Mouse (Mus musculus) heart, embryonic 10.5 days (tissue): ENCODE results near the gene Olfr1423. TPM values are rescaled to one million over a fixed set of nuclear protein-coding genes. Genes with fewer than 3 reads are reported as not detected.
A peak's percentile ranks its signal among the peaks of the same experiment; 100 is the strongest.
"Not testable (repeated sequence)": the region's sequence is repeated elsewhere in the genome, so short reads cannot be mapped to it uniquely, and the experiment has no call there.

ENCODE experiments used
- DNase-seq: peaks from one replicate; pipeline ENCODE4 v3.0.0-alpha.2; 2017; ENCODE audit warnings: low spot score
- H3K27ac ChIP-seq: fragments of 300-500 bp; sonication (generic); 2 replicates; pipeline ENCODE4 v1.5.1; 2016; ENCODE audit warnings: mild to moderate bottlenecking
- H3K27me3 ChIP-seq: fragments of 300-500 bp; sonication (generic); 2 replicates; pipeline ENCODE4 v1.6.1; 2016; ENCODE audit warnings: mild to moderate bottlenecking; ENCODE audit not compliant: poor library complexity, insufficient read depth, severe bottlenecking
- H3K36me3 ChIP-seq: fragments of 300-500 bp; sonication (generic); 2 replicates; pipeline ENCODE4 v1.6.1; 2016; ENCODE audit warnings: mild to moderate bottlenecking, moderate library complexity
- H3K4me1 ChIP-seq: fragments of 300-500 bp; sonication (generic); 2 replicates; pipeline ENCODE4 v1.6.1; 2016; ENCODE audit warnings: mild to moderate bottlenecking
- H3K4me3 ChIP-seq: fragments of 300-500 bp; sonication (generic); 2 replicates; pipeline ENCODE4 v1.5.1; 2016; ENCODE audit warnings: mild to moderate bottlenecking, moderate library complexity
- H3K9me3 ChIP-seq: fragments of 300-500 bp; sonication (generic); 2 replicates; pipeline ENCODE4 v1.6.1; 2016; ENCODE audit warnings: mild to moderate bottlenecking, moderate library complexity
- WGBS: fragments of 180-500 bp; shearing (Covaris S2); methylation state at CpG from one replicate; pipeline ENCODE4 v1.1.7; 2016; 5-methylcytosine and 5-hydroxymethylcytosine counted together
- polyA plus RNA-seq: library from polyadenylated mRNA; unstranded; fragments of >200 nt; fragmentation: Nextera tagmentation; extraction: Ambion mirVana; gene quantifications from 2 replicates; pipeline ENCODE4 v1.2.1, GENCODE M21; 2016

The Olfr1423 gene
- polyA plus RNA-seq = 0.05 TPM in 1 of 2 replicates, not detected in the other

GRCm38 (mm10) chr19:12041217-12041616 lies at the start of gene Olfr1423:
Olfr1423 (minus strand) TSS chr19:12041317.
- no peak within 1 kb of the TSS for H3K27ac ChIP-seq
- H3K9me3 ChIP-seq = no peaks in the 10 kb centered on the region
- no peaks in the 10 kb centered on the region for H3K4me1 ChIP-seq
- H3K4me3 ChIP-seq = no peak within 1 kb of the TSS
- no peaks in the 10 kb centered on the region for H3K36me3 ChIP-seq
- no peaks in the 10 kb centered on the region for H3K27me3 ChIP-seq
- WGBS = 59% methylated on average over 2 of the region's 2 CpGs
- no peak for DNase-seq

DNA sequence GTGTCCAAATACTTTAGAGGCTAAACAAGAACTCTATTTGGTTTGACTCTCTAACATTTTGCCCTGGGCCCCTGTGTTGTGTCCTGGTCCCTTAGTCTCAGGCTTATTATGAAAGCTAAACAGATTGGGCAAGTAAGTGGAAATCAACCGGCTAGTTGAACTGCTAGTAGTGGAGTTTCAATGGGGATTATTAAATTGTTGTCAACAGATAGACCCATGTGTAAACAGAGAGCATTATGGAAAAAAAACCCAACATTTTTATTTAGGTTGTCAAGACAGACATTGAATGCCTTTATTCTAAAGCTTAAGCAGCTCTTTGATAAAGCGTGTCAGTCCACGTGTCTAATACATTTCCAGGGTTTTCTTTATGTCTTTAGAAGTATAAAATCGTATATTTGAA lies 36.5 kb upstream of the Olfr1423 start, which contains the start of gene Olfr1425:
Gene Olfr1425, minus strand, starts transcription at position 101 of the 400 bp plus-strand sequence.
- H3K4me1 ChIP-seq, H3K4me3 ChIP-seq, H3K9me3 ChIP-seq, DNase-seq, H3K36me3 ChIP-seq, H3K27me3 ChIP-seq, H3K27ac ChIP-seq: not testable (repeated sequence)
- 79% methylated on average over 4 of the region's 4 CpGs for WGBS

GRCm38 (mm10) chr19:12069546-12069945 lies 28.4 kb upstream of the Olfr1423 start:
- H3K9me3 ChIP-seq, H3K27ac ChIP-seq, H3K27me3 ChIP-seq, DNase-seq, H3K36me3 ChIP-seq, H3K4me3 ChIP-seq, H3K4me1 ChIP-seq: not testable (repeated sequence)
- WGBS = 68% methylated on average over 1 of the region's 1 CpGs

- not testable (repeated sequence) for H3K4me1 ChIP-seq, H3K36me3 ChIP-seq, H3K27me3 ChIP-seq, DNase-seq, H3K9me3 ChIP-seq, H3K27ac ChIP-seq, H3K4me3 ChIP-seq
- 68% methylated on average over 1 of the region's 1 CpGs for WGBS
Measured at GRCm38 (mm10) chr19:12067806-12068205, 26.7 kb upstream of the Olfr1423 start.

- not testable (repeated sequence) for H3K4me3 ChIP-seq, H3K36me3 ChIP-seq, H3K27me3 ChIP-seq, H3K27ac ChIP-seq, H3K9me3 ChIP-seq, H3K4me1 ChIP-seq, DNase-seq
- 80% methylated on average over 1 of the region's 1 CpGs for WGBS
Measured at GRCm38 (mm10) chr19:12062582-12062981, 21.5 kb upstream of the Olfr1423 start, which contains the start of gene Olfr1424. Olfr1424 (minus strand) TSS chr19:12062682.

DNA sequence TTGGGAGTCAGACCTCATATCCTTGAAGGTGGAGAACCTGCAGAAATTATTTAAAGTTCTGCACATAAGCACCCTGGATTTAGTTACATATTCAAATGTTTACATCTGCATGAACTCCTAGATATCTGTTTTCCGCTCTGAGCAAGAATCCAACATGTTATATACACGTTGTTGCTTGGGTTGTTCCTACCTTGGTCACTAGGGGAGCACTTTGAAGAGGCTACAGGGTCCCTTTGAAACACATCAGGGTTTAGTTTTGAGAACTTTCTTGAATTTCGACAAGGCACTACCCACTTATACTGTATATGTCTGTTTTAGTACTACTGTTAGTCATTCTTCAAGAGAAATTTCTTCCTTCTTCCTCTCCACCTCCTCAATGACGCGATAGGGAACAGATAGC lies 2.0 kb upstream of the Olfr1423 start:
- H3K4me1 ChIP-seq = no peaks in the 10 kb centered on the region
- H3K36me3 ChIP-seq = no peaks in the 10 kb centered on the region

GRCm38 (mm10) chr19:12037727-12038126 lies 3.4 kb downstream of the Olfr1423 start:
- Histone ChIP-seq H3K36me3 (no peaks in the 10 kb centered on the region), H3K4me1 (no peaks in the 10 kb centered on the region), H3K27ac (no peak overlapping the region), H3K4me3 (no peak overlapping the region), H3K9me3 (no peaks in the 10 kb centered on the region), H3K27me3 (no peaks in the 10 kb centered on the region)
- DNase-seq = no peak

More for the DNA sequence above, 2.0 kb upstream of the Olfr1423 start:
- H3K4me3 ChIP-seq = no peak overlapping the region
- no peak for DNase-seq
- H3K9me3 ChIP-seq = no peaks in the 10 kb centered on the region
- no peak overlapping the region for H3K27ac ChIP-seq
- 79% methylated on average over 5 of the region's 5 CpGs for WGBS
- H3K27me3 ChIP-seq = no peaks in the 10 kb centered on the region

DNA sequence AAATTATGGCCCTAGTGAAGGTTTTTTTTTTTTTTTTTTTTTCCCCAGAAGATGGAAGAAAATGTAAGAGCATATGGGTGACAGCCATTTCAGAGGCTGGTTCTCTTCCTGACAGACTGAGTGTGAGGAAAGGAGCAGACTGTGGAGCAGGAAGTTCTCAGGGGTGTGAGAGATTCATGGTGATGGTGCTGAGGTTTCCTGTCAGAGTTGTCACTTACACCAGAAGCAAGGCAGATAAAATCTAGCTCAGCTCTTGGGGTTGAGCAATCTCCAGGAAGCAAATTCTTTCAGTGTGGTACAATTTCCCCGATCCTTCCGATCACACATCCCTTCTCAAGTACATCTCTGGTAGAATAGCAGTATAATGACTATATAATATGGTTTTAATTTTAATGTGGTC lies 14.5 kb downstream of the Olfr1423 start:
- H3K27me3 ChIP-seq = no peaks in the 10 kb centered on the region
- DNase-seq = no peak
- no peaks in the 10 kb centered on the region for H3K4me1 ChIP-seq
- no peaks in the 10 kb centered on the region for H3K9me3 ChIP-seq
- WGBS = 48% methylated on average over 2 of the region's 2 CpGs
- no peak overlapping the region for H3K27ac ChIP-seq
- H3K4me3 ChIP-seq = no peak overlapping the region
- no peaks in the 10 kb centered on the region for H3K36me3 ChIP-seq

- no peak overlapping the region for H3K4me3 ChIP-seq
- 72% methylated on average over 3 of the region's 3 CpGs for WGBS
- no peak for DNase-seq
Measured at GRCm38 (mm10) chr19:12025333-12025732, 15.8 kb downstream of the Olfr1423 start.

GRCm38 (mm10) chr19:12024149-12024548 lies 17.0 kb downstream of the Olfr1423 start:
- Histone ChIP-seq H3K4me3 (no peak overlapping the region), H3K36me3 (no peaks in the 10 kb centered on the region), H3K27ac (no peak overlapping the region), H3K9me3 (no peaks in the 10 kb centered on the region), H3K4me1 (no peaks in the 10 kb centered on the region), H3K27me3 (no peaks in the 10 kb centered on the region)
- WGBS = 80% methylated on average over 4 of the region's 4 CpGs
- no peak for DNase-seq

More at GRCm38 (mm10) chr19:12025333-12025732, 15.8 kb downstream of the Olfr1423 start:
- no peak overlapping the region for H3K27ac ChIP-seq
- no peaks in the 10 kb centered on the region for H3K4me1 ChIP-seq
- H3K27me3 ChIP-seq = no peaks in the 10 kb centered on the region
- H3K9me3 ChIP-seq = no peaks in the 10 kb centered on the region
- H3K36me3 ChIP-seq = no peaks in the 10 kb centered on the region

DNA sequence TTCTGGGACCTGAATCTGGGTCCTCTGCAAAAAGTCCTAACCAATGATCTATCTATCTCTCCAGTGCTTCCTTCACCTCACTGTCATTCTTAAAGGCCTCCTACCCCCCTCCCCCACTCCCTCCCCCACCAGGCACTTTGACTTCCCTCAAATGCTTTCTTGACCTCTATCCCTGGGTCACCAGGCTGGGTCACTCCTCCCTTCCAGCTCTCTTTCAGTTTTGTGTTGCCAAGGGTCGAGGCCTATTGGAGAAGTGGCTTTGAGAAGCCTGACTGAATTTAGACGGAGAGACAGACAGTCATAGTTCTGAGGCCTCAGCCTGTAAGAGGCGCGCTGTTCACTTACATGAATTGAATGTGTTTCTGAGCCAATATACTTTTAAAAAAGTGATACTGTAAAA lies 24.9 kb downstream of the Olfr1423 start:
- Histone ChIP-seq H3K27me3 (no peaks in the 10 kb centered on the region), H3K4me3 (no peak overlapping the region), H3K9me3 (no peaks in the 10 kb centered on the region), H3K27ac (no peak overlapping the region), H3K36me3 (no peaks in the 10 kb centered on the region), H3K4me1 (no peaks in the 10 kb centered on the region)
- no peak for DNase-seq
- WGBS = 95% methylated on average over 4 of the region's 4 CpGs

DNA sequence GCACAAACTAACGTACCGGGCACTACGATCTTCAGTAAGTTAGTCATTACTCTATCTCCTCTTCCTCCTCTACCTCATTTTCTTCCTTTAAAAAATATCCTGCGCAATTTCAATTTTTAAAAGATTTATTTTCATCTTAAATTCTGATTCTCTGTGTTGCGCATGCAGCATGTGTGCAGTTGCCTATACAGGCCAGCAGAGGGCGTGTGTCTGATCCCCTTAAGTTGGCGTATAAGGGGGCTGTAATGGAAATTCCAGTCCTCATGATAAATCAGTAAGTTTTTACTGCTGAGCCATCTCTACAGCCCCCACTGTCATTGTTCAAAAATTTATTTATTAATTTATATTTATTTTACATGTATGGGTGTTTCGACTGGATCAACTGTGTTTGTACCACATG lies 25.4 kb downstream of the Olfr1423 start:
- Histone ChIP-seq H3K4me1 (no peaks in the 10 kb centered on the region), H3K4me3 (no peak overlapping the region), H3K36me3 (no peaks in the 10 kb centered on the region), H3K27ac (no peak overlapping the region), H3K27me3 (no peaks in the 10 kb centered on the region), H3K9me3 (no peaks in the 10 kb centered on the region)
- no peak for DNase-seq
- 66% methylated on average over 8 of the region's 8 CpGs for WGBS

- Histone ChIP-seq H3K4me1 (0 out of 2 replicates have a peak, but pooled peaks cover 6% of the 10 kb centered on the region), H3K27me3 (no peaks in the 10 kb centered on the region), H3K27ac (peak overlapping the region; percentile 77), H3K9me3 (no peaks in the 10 kb centered on the region), H3K4me3 (peak overlapping the region; percentile 71), H3K36me3 (no peaks in the 10 kb centered on the region)
- WGBS = 1% methylated on average over 12 of the region's 12 CpGs
- peak; percentile 87 for DNase-seq
Measured at GRCm38 (mm10) chr19:12013228-12013627, 27.9 kb downstream of the Olfr1423 start.

- no peaks in the 10 kb centered on the region for H3K27me3 ChIP-seq
- no peaks in the 10 kb centered on the region for H3K9me3 ChIP-seq
- peak overlapping the region; percentile 77; the same call in 1 of the 2 replicates for H3K27ac ChIP-seq
- peak overlapping the region; percentile 71 for H3K4me3 ChIP-seq
- H3K4me1 ChIP-seq = peaks cover 10% of the 10 kb centered on the region; the same call in 1 of the 2 replicates
- 1% methylated on average over 10 of the region's 10 CpGs for WGBS
- H3K36me3 ChIP-seq = no peaks in the 10 kb centered on the region
- DNase-seq = no peak
Measured at GRCm38 (mm10) chr19:12012615-12013014, 28.5 kb downstream of the Olfr1423 start.
